Mouse (Mus musculus): Measurements from ENCODE around the gene Ltv1.

- no peak for TF ChIP-seq EP300 (IDR thresholded peaks at IDR 0.05; ENCODE audit: insufficient read depth, low read depth, low read length)
- no peak for TF ChIP-seq CTCF (IDR thresholded peaks at IDR 0.05)
- no peak for TF ChIP-seq POLR2A (IDR thresholded peaks at IDR 0.05; ENCODE audit: insufficient read depth, low read depth, low read length)
Observed at GRCm38 (mm10) chr10:13236866-13237265, 43.9 kb upstream of the Ltv1 start.

All from heart, adult 2 months (tissue).